Mouse (Mus musculus) heart, embryonic 11.5 days (tissue): Measurements from ENCODE around the gene Cdk5r2. TPM values are rescaled to one million over a fixed set of nuclear protein-coding genes. Genes with fewer than 3 reads are reported as not detected.

Experiments used
- ATAC-seq: fragments of 200-750 bp; cut with Nextera tagmentation; replicated peaks from 2 replicates; pipeline ENCODE4 v1.8.0; 2017; ENCODE audit warnings: moderate library complexity; ENCODE audit not compliant: insufficient number of reproducible peaks, low FRiP score, low TSS enrichment
- H3K27ac ChIP-seq: fragments of 300-500 bp; sonication (generic); 2 replicates; pipeline ENCODE4 v1.5.1; 2014; ENCODE audit warnings: mild to moderate bottlenecking, low read depth, low read length
- H3K27me3 ChIP-seq: fragments of 300-500 bp; sonication (generic); 2 replicates; pipeline ENCODE4 v1.6.1; 2014; ENCODE audit warnings: mild to moderate bottlenecking, low read length, mixed read lengths; ENCODE audit not compliant: control insufficient read depth, insufficient read depth
- H3K36me3 ChIP-seq: fragments of 300-500 bp; sonication (generic); 2 replicates; pipeline ENCODE4 v1.6.1; 2014; ENCODE audit warnings: mild to moderate bottlenecking, low read length, moderate library complexity, mixed read lengths; ENCODE audit not compliant: control insufficient read depth, insufficient read depth
- H3K4me1 ChIP-seq: fragments of 300-500 bp; sonication (generic); 2 replicates; pipeline ENCODE4 v1.6.1; 2014; ENCODE audit warnings: low read length; ENCODE audit not compliant: control insufficient read depth, insufficient read depth
- H3K4me2 ChIP-seq: fragments of 300-500 bp; sonication (generic); 2 replicates; pipeline ENCODE4 v1.6.1; 2014; ENCODE audit warnings: mild to moderate bottlenecking, moderate library complexity
- H3K4me3 ChIP-seq: fragments of 300-500 bp; sonication (generic); 2 replicates; pipeline ENCODE4 v1.5.1; 2014; ENCODE audit warnings: low read depth, low read length
- H3K9ac ChIP-seq: fragments of 300-500 bp; sonication (generic); 2 replicates; pipeline ENCODE4 v1.6.1; 2014; ENCODE audit warnings: mild to moderate bottlenecking, low read depth, low read length, moderate library complexity
- H3K9me3 ChIP-seq: fragments of 300-500 bp; sonication (generic); replicated peaks from 2 replicates; pipeline ENCODE4 v1.6.1; 2016; ENCODE audit warnings: low read length; ENCODE audit not compliant: control insufficient read depth
- WGBS: fragments of 180-500 bp; shearing (Covaris S2); extraction: QIAGEN DNeasy Blood & Tissue Kit; methylation state at CpG from one replicate; pipeline ENCODE4 v1.1.7; 2014; ENCODE audit not compliant: insufficient replicate concordance; 5-methylcytosine and 5-hydroxymethylcytosine counted together
- polyA plus RNA-seq: library from polyadenylated mRNA; unstranded; fragments of >200 nt; fragmentation: Nextera tagmentation; extraction: Ambion mirVana; gene quantifications from 2 replicates; pipeline ENCODE4 v1.2.1, GENCODE M21; 2014

Gene Cdk5r2
- polyA plus RNA-seq, 1 experiment from 2014 or later, result 0.30 TPM

DNA sequence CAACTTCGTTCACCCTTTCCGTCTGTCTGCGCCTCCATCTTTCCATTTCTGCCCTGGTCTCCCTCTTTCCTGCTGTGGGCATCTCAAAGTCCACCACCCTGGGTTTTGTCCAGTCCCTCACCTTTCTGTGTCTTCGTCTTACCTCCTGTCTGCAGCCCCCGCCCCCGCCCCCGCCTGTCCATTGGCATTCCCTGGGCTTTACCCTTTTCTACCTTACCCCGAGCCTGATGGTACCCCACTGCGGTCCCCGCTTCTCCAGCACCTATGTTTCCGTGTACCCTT is 1.6 kb downstream of the Cdk5r2 start:
- H3K9me3 ChIP-seq, result no peaks in the 10 kb centered on the region
- ATAC-seq, result no peak
- H3K4me2 ChIP-seq, result peak overlapping the region; percentile 94
- H3K36me3 ChIP-seq, result no peaks in the 10 kb centered on the region
- H3K4me1 ChIP-seq, result peaks cover 10% of the 10 kb centered on the region
- no peak overlapping the region for H3K9ac ChIP-seq
- no peak overlapping the region for H3K27ac ChIP-seq
- 1% methylated on average over 11 of the region's 11 CpGs for WGBS
- peak overlapping the region; percentile 58; the same call in 1 of the 2 replicates for H3K4me3 ChIP-seq
- H3K27me3 ChIP-seq, result peaks cover 92% of the 10 kb centered on the region

DNA sequence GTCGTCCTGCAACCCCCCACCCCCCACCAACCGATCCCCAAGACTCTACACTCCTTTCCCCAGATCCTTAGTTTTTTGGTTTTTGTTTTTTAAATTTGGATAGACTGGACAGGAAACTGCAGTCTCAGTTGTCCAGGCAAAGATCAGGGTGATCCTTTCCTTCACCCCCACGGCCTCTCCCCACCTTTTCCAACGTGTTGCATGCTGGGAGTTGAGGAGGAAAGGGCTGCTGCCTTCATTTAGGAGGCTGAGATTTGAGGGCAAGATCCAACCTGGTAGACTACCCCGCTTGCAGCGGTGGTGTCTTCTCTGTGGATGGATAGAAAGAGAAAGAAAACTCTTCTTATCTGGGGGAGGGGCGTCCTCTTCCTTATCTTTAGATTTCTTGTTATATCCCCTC is 2.1 kb downstream of the Cdk5r2 start:
- Histone ChIP-seq H3K4me1 (peaks cover 10% of the 10 kb centered on the region), H3K4me3 (no peak overlapping the region), H3K9ac (no peak overlapping the region), H3K9me3 (no peaks in the 10 kb centered on the region), H3K27me3 (peaks cover 88% of the 10 kb centered on the region), H3K27ac (no peak overlapping the region), H3K36me3 (no peaks in the 10 kb centered on the region), H3K4me2 (no peak overlapping the region)
- WGBS, result under 1% methylated on average over 7 of the region's 7 CpGs
- ATAC-seq, result no peak

GRCm38 (mm10) chr1:74857201-74857600 is 2.5 kb downstream of the Cdk5r2 start:
- H3K4me1 ChIP-seq, result peaks cover 10% of the 10 kb centered on the region
- no peak overlapping the region for H3K9ac ChIP-seq
- H3K27me3 ChIP-seq, result peaks cover 84% of the 10 kb centered on the region
- H3K4me2 ChIP-seq, result no peak overlapping the region
- ATAC-seq, result no peak; the same call in 1 of the 2 replicates
- no peaks in the 10 kb centered on the region for H3K36me3 ChIP-seq
- no peak overlapping the region for H3K27ac ChIP-seq
- no peak overlapping the region for H3K4me3 ChIP-seq
- WGBS, result 4% methylated on average over 20 of the region's 20 CpGs
- H3K9me3 ChIP-seq, result no peaks in the 10 kb centered on the region

GRCm38 (mm10) chr1:74857677-74858076 is 2.9 kb downstream of the Cdk5r2 start:
- WGBS, result 13% methylated on average over 4 of the region's 4 CpGs
- Histone ChIP-seq H3K9me3 (no peaks in the 10 kb centered on the region), H3K9ac (no peak overlapping the region), H3K27me3 (peaks cover 79% of the 10 kb centered on the region), H3K4me1 (peaks cover 10% of the 10 kb centered on the region), H3K27ac (no peak overlapping the region), H3K4me3 (peak overlapping the region; percentile 29; the same call in 1 of the 2 replicates), H3K36me3 (no peaks in the 10 kb centered on the region), H3K4me2 (peak overlapping the region; percentile 58)
- no peak for ATAC-seq

DNA sequence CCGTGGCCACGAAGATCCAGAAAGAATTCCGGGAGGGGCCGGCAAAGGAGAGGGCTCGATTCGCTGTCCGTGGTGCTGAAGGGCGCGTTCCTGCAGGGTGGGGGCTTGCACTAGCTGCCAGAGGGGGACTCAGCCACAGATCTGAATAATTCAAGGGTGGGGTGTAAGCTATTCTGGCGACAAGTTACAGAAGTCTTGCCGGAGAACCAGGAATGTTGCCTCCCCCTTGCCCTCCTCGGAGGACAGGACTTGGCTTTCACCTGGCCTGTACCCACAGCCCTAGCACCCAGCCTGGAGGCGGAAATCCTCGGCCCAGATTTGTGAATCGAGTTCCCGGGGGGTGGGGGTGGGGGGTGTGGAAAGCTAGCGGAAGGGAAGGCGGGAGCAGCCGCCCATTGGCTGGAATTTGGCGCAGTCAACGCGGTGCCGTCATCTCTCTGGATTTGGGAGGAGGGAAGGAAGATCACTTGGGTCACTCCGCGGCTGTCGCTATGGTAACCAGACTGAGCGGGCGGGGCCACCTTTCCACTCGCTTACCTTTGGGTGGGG is 3.5 kb downstream of the Cdk5r2 start:
- H3K4me1 ChIP-seq, result peaks cover 10% of the 10 kb centered on the region
- WGBS, result under 1% methylated on average over 29 of the region's 29 CpGs
- H3K9ac ChIP-seq, result no peak overlapping the region
- H3K4me3 ChIP-seq, result peak overlapping the region; percentile 29
- no peak overlapping the region for H3K27ac ChIP-seq
- peak overlapping the region; percentile 58 for H3K4me2 ChIP-seq
- H3K36me3 ChIP-seq, result no peaks in the 10 kb centered on the region
- no peaks in the 10 kb centered on the region for H3K9me3 ChIP-seq
- H3K27me3 ChIP-seq, result peaks cover 74% of the 10 kb centered on the region
- ATAC-seq, result no peak; the same call in 1 of the 2 replicates

GRCm38 (mm10) chr1:74858805-74859204 is 4.1 kb downstream of the Cdk5r2 start:
- Histone ChIP-seq H3K4me2 (peak overlapping the region; percentile 58), H3K27ac (no peak overlapping the region), H3K36me3 (no peaks in the 10 kb centered on the region), H3K9ac (no peak overlapping the region), H3K4me1 (peaks cover 10% of the 10 kb centered on the region), H3K4me3 (peak overlapping the region; percentile 29; the same call in 1 of the 2 replicates), H3K27me3 (peaks cover 68% of the 10 kb centered on the region), H3K9me3 (no peaks in the 10 kb centered on the region)
- WGBS, result 10% methylated on average over 16 of the region's 16 CpGs
- ATAC-seq, result no peak

DNA sequence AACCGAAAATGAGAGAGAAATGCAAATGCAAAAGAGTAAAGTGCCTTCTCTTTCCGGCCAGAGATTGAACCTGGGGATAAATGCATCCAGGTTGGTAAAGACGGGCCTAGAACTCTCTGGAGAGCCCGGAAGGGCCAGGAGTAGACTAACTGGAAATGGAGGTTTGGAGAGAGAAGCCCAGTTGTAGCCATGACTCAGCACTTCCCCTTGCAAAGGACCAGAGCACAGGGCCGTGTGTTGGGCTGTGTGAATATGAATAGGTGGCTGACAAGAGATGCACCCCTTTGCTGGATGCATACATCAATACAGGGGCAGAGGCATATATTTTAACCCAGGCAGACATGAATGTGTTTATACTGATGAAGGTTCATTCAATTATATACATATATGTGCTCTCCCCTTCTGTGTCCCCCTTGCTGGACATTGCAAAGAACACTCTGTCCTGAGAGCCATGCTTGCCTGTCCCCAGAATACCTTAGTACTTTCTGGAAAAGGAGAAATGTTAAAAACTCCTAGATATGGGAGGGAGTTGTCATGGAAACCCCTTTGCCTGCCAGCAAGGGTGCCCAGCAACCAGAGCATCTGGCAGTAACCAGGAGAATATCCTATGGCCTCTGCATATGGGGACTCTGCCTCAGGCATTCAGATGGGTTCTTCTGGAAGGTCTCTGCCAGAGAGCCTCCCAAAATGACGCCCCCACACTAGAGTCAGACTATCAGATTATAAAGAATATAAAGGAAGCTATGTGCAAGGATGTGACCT is 4.7 kb downstream of the Cdk5r2 start:
- Histone ChIP-seq H3K4me1 (peaks cover 10% of the 10 kb centered on the region), H3K9me3 (no peaks in the 10 kb centered on the region), H3K4me3 (no peak overlapping the region), H3K27me3 (peaks cover 62% of the 10 kb centered on the region), H3K27ac (no peak overlapping the region), H3K4me2 (no peak overlapping the region; the same call in 1 of the 2 replicates), H3K36me3 (no peaks in the 10 kb centered on the region), H3K9ac (no peak overlapping the region)
- 35% methylated on average over 6 of the region's 6 CpGs for WGBS
- no peak for ATAC-seq

DNA sequence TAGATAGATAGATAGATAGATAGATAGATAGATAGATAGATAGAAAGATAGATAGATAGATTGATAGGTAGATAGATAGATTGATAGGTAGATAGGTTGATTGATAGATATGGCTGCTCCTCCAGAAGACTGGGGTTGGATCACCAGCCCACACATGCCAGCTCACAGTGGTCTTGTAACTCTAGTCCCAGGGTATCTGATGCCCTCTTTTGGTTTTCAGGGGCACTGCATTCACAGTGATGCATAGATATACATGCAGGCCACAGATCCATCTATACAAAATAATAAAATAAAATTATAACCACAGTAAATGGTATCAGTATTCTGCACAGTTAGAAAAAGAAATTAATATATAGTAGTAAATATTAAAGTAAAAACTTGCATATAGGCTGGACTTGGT is 7.0 kb downstream of the Cdk5r2 start:
- Histone ChIP-seq H3K27me3 (peaks cover 39% of the 10 kb centered on the region), H3K9ac (no peak overlapping the region), H3K4me3 (no peak overlapping the region), H3K27ac (no peak overlapping the region), H3K9me3 (no peaks in the 10 kb centered on the region), H3K36me3 (no peaks in the 10 kb centered on the region), H3K4me2 (no peak overlapping the region), H3K4me1 (0 out of 2 replicates have a peak, but pooled peaks cover 5% of the 10 kb centered on the region)
- no peak for ATAC-seq

DNA sequence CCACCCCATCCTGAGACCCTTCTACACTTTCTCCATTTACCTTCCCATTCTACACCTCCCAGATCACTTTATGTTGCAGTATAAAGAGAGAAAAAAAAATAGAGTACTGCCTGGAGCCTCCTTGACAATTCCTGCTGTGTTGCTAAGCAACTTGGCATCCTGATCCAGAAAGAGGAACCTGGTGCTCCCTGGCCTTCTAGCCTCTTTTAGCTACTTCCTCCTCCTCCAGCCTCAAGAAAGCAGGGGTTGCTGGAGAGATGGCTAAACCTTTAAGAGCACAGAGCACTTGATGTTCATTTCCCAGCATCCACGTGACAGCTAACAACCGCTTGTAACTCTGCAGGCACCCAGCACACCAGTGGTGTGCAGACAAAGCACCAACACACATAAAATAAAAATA is 17.5 kb downstream of the Cdk5r2 start:
- H3K4me1 ChIP-seq, result no peaks in the 10 kb centered on the region
- H3K9ac ChIP-seq, result no peak overlapping the region
- H3K27me3 ChIP-seq, result peaks cover 23% of the 10 kb centered on the region
- H3K4me3 ChIP-seq, result no peak overlapping the region
- 70% methylated on average over 2 of the region's 2 CpGs for WGBS
- no peak overlapping the region for H3K4me2 ChIP-seq
- H3K9me3 ChIP-seq, result no peaks in the 10 kb centered on the region
- H3K27ac ChIP-seq, result no peak overlapping the region
- no peaks in the 10 kb centered on the region for H3K36me3 ChIP-seq
- ATAC-seq, result no peak
